Mouse (Mus musculus): ENCODE data around the gene Frmd4a.

GRCm38 (mm10) chr2:4441840-4442239 lies 424.3 kb downstream of the Frmd4a start:
- TF ChIP-seq CTCF (IDR thresholded peaks at IDR 0.05; ENCODE audit: borderline replicate concordance, extremely low read depth, insufficient read depth, insufficient read length): no peak
- no peak for TF ChIP-seq POLR2A (IDR thresholded peaks at IDR 0.05; ENCODE audit: borderline replicate concordance, extremely low read depth, insufficient read depth, insufficient read length, poor library complexity, severe bottlenecking)
